Mouse (Mus musculus) stomach, postnatal 0 days (tissue): Measurements from ENCODE around the gene Npr3. TPM values are rescaled to one million over a fixed set of nuclear protein-coding genes. Genes with fewer than 3 reads are reported as not detected.

Source experiments
- ATAC-seq: fragments of 200-750 bp; cut with Nextera tagmentation; 2 replicates; pipeline ENCODE4 v1.8.0; 2017; ENCODE audit not compliant: low FRiP score, low TSS enrichment
- DNase-seq: peaks from one replicate; pipeline ENCODE4 v3.0.0-alpha.2; 2016; ENCODE audit warnings: low spot score
- H3K27ac ChIP-seq: fragments of 300-500 bp; sonication (generic); replicated peaks from 2 replicates; pipeline ENCODE4 v1.5.1; 2014; ENCODE audit warnings: mild to moderate bottlenecking, control low read depth
- H3K27me3 ChIP-seq: fragments of 300-500 bp; sonication (generic); 2 replicates; pipeline ENCODE4 v1.6.1; 2014; ENCODE audit warnings: low read length; ENCODE audit not compliant: control insufficient read depth, insufficient read depth
- H3K36me3 ChIP-seq: fragments of 300-500 bp; sonication (generic); 2 replicates; pipeline ENCODE4 v1.6.1; 2014; ENCODE audit warnings: low read length, mixed read lengths; ENCODE audit not compliant: control insufficient read depth, insufficient read depth
- H3K4me1 ChIP-seq: fragments of 300-500 bp; sonication (generic); replicated peaks from 2 replicates; pipeline ENCODE4 v1.6.1; 2014; ENCODE audit warnings: antibody characterized with exemption; ENCODE audit not compliant: control insufficient read depth, insufficient read depth
- H3K4me2 ChIP-seq: fragments of 300-500 bp; sonication (generic); replicated peaks from 2 replicates; pipeline ENCODE4 v1.6.1; 2014; ENCODE audit warnings: low read depth, mild to moderate bottlenecking, control low read depth, moderate library complexity
- H3K4me3 ChIP-seq: fragments of 300-500 bp; sonication (generic); 2 replicates; pipeline ENCODE4 v1.5.1; 2014; ENCODE audit warnings: low read depth, low read length, control low read depth
- H3K9ac ChIP-seq: fragments of 300-500 bp; sonication (generic); 2 replicates; pipeline ENCODE4 v1.6.1; 2014; ENCODE audit warnings: mild to moderate bottlenecking, low read length, control low read depth, mixed read lengths
- H3K9me3 ChIP-seq: fragments of 300-500 bp; sonication (generic); 2 replicates; pipeline ENCODE4 v1.6.1; 2016; ENCODE audit warnings: low read length; ENCODE audit not compliant: control insufficient read depth
- CTCF ChIP-seq: IDR thresholded peaks from 2 replicates; pipeline ENCODE4 v1.5.1; 2016; ENCODE audit warnings: antibody characterized with exemption, low read depth, mild to moderate bottlenecking, moderate library complexity
- EP300 ChIP-seq: optimal IDR thresholded peaks from 2 replicates; pipeline ENCODE3; 2016; ENCODE audit warnings: antibody characterized with exemption
- WGBS: fragments of 180-500 bp; shearing (Covaris S2); extraction: QIAGEN DNeasy Blood & Tissue Kit; methylation state at CpG from one replicate; pipeline ENCODE4 v1.1.7; 2014; 5-methylcytosine and 5-hydroxymethylcytosine counted together
- polyA plus RNA-seq: library from polyadenylated mRNA; unstranded; fragments of >200 nt; fragmentation: Nextera tagmentation; extraction: Ambion mirVana; gene quantifications from 2 replicates; pipeline ENCODE4 v1.2.1, GENCODE M21; 2015

The Npr3 gene
- polyA plus RNA-seq, 1 experiment from 2014 or later = 2.1 TPM

DNA sequence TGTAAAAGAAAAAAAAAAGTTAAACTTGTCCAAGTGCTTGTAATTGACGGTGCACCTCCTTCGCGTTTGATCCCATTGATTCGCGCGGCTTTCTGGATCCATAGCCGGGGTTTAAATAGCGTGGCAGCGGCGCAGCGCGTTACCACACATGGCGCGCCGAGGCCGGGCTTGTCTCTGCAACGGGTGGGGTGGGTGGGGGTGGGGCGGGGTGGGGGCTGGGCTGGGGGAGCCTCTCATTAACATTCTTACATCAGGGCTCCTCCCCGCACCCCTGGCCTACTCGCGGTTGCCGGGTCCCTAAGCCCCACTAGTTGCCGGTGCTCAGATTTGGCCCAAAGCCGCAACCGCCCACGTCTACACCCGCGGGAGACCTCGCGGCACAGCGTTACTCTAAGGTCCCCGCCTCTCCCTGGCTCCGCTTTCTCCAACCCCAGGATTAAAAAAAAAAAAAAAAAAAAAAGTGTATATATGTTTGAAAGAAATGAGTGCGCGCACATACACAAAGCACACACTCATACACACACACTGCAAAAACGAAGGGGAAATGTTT is 991 bp downstream of the Npr3 start:
- Histone ChIP-seq H3K4me3 (peak overlapping the region; percentile 56), H3K4me2 (peak overlapping the region; percentile 92), H3K9ac (peak overlapping the region; percentile 53), H3K27ac (peak overlapping the region; percentile 65), H3K4me1 (peaks cover 11% of the 10 kb centered on the region), H3K36me3 (no peaks in the 10 kb centered on the region), H3K9me3 (no peaks in the 10 kb centered on the region), H3K27me3 (peaks cover 4% of the 10 kb centered on the region; the same call in 1 of the 2 replicates)
- ATAC-seq (no peak), DNase-seq (peak; percentile 28)
- no peak for TF ChIP-seq CTCF
- no peak for TF ChIP-seq EP300
- under 1% methylated on average over 36 of the region's 36 CpGs for WGBS

DNA sequence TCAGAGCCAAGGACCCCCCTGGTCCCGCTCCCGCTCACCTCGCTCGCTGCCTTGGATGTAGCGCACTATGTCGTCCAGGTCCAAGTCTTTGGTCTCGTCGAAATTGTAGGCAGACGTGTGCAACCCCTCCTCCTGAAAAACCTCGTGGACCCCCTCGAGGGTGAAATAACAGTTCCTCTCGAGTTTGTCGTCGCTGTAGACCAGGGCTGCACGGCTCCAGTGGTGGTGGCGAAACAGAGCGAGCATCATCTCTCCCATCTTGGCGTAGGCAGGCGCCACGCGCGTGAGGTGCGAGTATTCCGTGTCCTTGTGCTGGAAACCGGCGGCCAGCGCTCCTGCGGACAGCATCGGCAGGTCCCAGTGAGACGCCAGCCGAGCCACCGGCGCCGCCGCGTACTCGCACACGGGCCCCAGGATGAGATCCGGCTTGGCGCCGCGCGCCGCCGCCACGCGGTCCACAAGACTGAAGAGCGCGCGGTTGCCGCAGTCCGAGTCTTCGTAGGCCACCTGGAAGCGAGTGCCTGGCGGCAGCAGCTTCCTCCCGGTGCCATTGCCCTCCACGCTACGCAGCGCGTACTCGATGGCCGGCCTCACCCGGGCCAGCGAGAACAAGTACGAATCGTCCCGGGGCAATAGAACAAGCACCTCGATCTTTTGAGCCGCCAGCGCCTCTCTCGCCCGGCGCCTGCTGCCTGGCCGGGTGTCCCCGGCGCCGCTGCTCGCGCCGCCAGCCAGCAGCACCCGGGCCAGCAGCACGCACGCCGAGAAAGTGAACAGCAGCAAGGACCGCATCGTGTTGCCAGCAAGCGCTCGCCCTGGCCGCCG is 2.0 kb downstream of the Npr3 start:
- H3K4me1 ChIP-seq = peaks cover 11% of the 10 kb centered on the region
- no peaks in the 10 kb centered on the region for H3K9me3 ChIP-seq
- H3K27ac ChIP-seq = 0 out of 2 replicates have a peak overlapping the region, but pooled peaks have one; percentile 30
- H3K36me3 ChIP-seq = no peaks in the 10 kb centered on the region
- peak overlapping the region; percentile 60 for H3K9ac ChIP-seq
- peaks cover 4% of the 10 kb centered on the region; the same call in 1 of the 2 replicates for H3K27me3 ChIP-seq
- H3K4me3 ChIP-seq = peak overlapping the region; percentile 56
- peak; percentile 40 for DNase-seq
- under 1% methylated on average over 90 of the region's 90 CpGs for WGBS
- no peak for ATAC-seq
- peak overlapping the region; percentile 92 for H3K4me2 ChIP-seq
- TF ChIP-seq CTCF (no peak), EP300 (no peak)

DNA sequence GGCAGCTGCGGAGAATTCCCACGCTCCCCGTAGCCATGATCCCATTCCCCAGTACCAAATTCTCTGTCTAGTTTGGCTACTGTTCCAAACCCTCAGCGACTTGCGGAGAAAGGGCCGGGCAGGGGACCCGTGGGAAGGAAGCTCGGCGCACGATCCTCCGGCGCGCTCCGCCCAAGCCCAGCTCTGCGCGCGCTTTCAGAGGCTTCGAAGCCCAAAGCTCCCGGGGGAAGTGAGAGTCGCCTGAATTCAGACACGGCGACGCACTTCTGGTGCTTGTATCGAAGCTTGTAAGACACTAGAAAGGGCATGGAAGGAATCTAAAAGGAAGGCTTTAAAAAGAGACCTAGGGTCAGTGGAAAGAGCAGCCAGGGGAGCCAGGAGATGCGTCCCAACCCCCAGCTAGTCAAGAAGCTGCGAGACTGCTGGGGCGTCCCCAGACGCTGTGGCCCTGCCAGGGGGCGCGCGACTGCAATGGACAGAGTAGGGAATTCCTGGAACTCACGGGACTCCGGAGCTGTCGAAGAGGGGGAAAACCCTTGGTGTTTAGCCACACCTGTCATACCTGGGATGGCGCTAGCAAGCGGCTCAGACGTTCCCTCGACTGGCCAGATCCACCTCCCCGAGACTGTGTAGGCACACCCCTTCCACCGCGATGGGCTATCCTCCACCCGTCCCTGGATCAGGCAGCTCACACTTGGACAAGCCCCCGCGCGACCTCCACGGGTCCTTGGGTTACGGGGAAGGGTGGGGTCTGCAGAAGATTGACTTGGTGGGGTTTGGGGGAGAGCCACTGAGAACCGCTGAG is 2.8 kb downstream of the Npr3 start:
- H3K4me1 ChIP-seq = peaks cover 11% of the 10 kb centered on the region
- H3K9ac ChIP-seq = peak overlapping the region; percentile 60
- DNase-seq = peak; percentile 31
- ATAC-seq = no peak; the same call in 1 of the 2 replicates
- WGBS = under 1% methylated on average over 48 of the region's 48 CpGs
- no peak overlapping the region for H3K27ac ChIP-seq
- H3K36me3 ChIP-seq = no peaks in the 10 kb centered on the region
- H3K9me3 ChIP-seq = no peaks in the 10 kb centered on the region
- peak overlapping the region; percentile 56 for H3K4me3 ChIP-seq
- peaks cover 4% of the 10 kb centered on the region; the same call in 1 of the 2 replicates for H3K27me3 ChIP-seq
- no peak for TF ChIP-seq EP300
- peak; percentile 39 for TF ChIP-seq CTCF
- peak overlapping the region; percentile 92 for H3K4me2 ChIP-seq

GRCm38 (mm10) chr15:11903196-11904042 is 3.7 kb downstream of the Npr3 start:
- H3K36me3 ChIP-seq = no peaks in the 10 kb centered on the region
- H3K4me2 ChIP-seq = peak overlapping the region; percentile 92
- peak overlapping the region; percentile 60 for H3K9ac ChIP-seq
- ATAC-seq = no peak
- no peak overlapping the region for H3K27ac ChIP-seq
- peaks cover 4% of the 10 kb centered on the region; the same call in 1 of the 2 replicates for H3K27me3 ChIP-seq
- 18% methylated on average over 34 of the region's 34 CpGs for WGBS
- H3K4me1 ChIP-seq = peaks cover 11% of the 10 kb centered on the region
- H3K4me3 ChIP-seq = peak overlapping the region; percentile 56
- no peak for TF ChIP-seq CTCF
- TF ChIP-seq EP300 = no peak
- peak; percentile 21 for DNase-seq
- no peaks in the 10 kb centered on the region for H3K9me3 ChIP-seq

DNA sequence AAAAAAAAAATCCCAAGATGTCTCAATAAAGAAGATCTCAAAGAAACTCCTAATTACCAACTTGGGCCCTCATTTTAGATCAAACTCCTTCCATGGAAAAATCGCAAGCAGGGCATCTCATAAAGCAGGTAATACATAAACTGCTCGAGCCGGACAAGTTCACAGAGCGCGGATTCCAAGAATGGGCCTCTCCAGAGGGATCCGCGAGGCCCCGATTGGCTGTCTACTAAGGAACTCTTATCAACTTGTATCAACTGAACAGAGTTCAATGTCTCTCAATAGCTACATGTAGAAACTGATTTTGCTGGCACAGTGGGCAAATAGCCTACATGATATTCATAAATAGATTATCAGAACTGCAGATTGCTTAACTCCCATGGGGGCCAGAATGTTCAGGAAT is 9.5 kb downstream of the Npr3 start:
- H3K9me3 ChIP-seq = no peaks in the 10 kb centered on the region
- ATAC-seq = no peak
- H3K4me2 ChIP-seq = no peak overlapping the region
- WGBS = 88% methylated on average over 8 of the region's 8 CpGs
- no peak overlapping the region for H3K4me3 ChIP-seq
- no peak overlapping the region for H3K27ac ChIP-seq
- H3K9ac ChIP-seq = no peak overlapping the region
- DNase-seq = no peak
- TF ChIP-seq CTCF (no peak), EP300 (no peak)
- no peaks in the 10 kb centered on the region for H3K36me3 ChIP-seq
- H3K4me1 ChIP-seq = no peaks in the 10 kb centered on the region
- H3K27me3 ChIP-seq = no peaks in the 10 kb centered on the region
